Comparison of ENCODE assay signal across 8 mouse cellular contexts in genomic region chr2:180966092-180966882, GRCm38 (mm10). TPM values are rescaled to one million over a fixed set of nuclear protein-coding genes. Genes with fewer than 3 reads are reported as not detected.
DNase-seq lines count a peak whose midpoint lies in the region; ATAC-seq and TF ChIP-seq lines count a peak whose summit lies in the region.

No protein-coding gene starts in this region.

- H3K27ac ChIP-seq in heart, adult 2 months: peak overlapping the region; percentile 97
- peak overlapping the region; percentile 91 for H3K27ac ChIP-seq in hindbrain, embryonic 16.5 days (ENCODE audit: low read depth, low read length)
- peak overlapping the region; percentile 91 for H3K27ac ChIP-seq in liver, embryonic 16.5 days (ENCODE audit: low read length)
- peak overlapping the region; percentile 87 for H3K27ac ChIP-seq in stomach, embryonic 14.5 days (ENCODE audit: low read length)

- peak overlapping the region; percentile 79 for H3K9ac ChIP-seq in heart, adult 2 months (ENCODE audit: low read depth, low read length)
- H3K9ac ChIP-seq in hindbrain, embryonic 16.5 days (ENCODE audit: low read depth, low read length): peak overlapping the region; percentile 80
- H3K9ac ChIP-seq in liver, embryonic 16.5 days (ENCODE audit: low read depth, low read length): peak overlapping the region; percentile 90
- H3K9ac ChIP-seq in stomach, embryonic 14.5 days (replicated peaks; ENCODE audit: low read depth, low read length): peak overlapping the region; percentile 95

- no peaks in the 10 kb centered on the region for H3K27me3 ChIP-seq in heart, adult 2 months (ENCODE audit: control insufficient read depth, insufficient read depth, low read length)
- H3K27me3 ChIP-seq in hindbrain, embryonic 16.5 days (replicated peaks; ENCODE audit: control insufficient read depth, insufficient read depth, low read length): no peaks in the 10 kb centered on the region
- H3K27me3 ChIP-seq in liver, embryonic 16.5 days (ENCODE audit: control insufficient read depth, insufficient read depth, low read depth, low read length): no peaks in the 10 kb centered on the region
- H3K27me3 ChIP-seq in stomach, embryonic 14.5 days (ENCODE audit: control insufficient read depth, insufficient read depth, low read length): no peaks in the 10 kb centered on the region

- intact Hi-C loops in heart, adult 2 months (cut with DNase I): no loop called here
- intact Hi-C loops in heart, postnatal 36 days (cut with DNase I): no loop called here

- no peak for DNase-seq in heart, adult 2 months
- DNase-seq in heart, postnatal 36 days: no peak
- DNase-seq in ovary, postnatal 36 days (ENCODE audit: low spot score): no peak

- TF ChIP-seq CTCF in heart, adult 2 months (IDR thresholded peaks at IDR 0.05): peak; percentile 62

- peak overlapping the region; percentile 59 for H3K4me2 ChIP-seq in hindbrain, embryonic 16.5 days (ENCODE audit: low read length)
- H3K4me2 ChIP-seq in liver, embryonic 16.5 days (ENCODE audit: low read depth, low read length): peak overlapping the region; percentile 67
- H3K4me2 ChIP-seq in stomach, embryonic 14.5 days (replicated peaks; ENCODE audit: low read depth, low read length): peak overlapping the region; percentile 86

- H3K79me2 ChIP-seq in heart, adult 2 months (replicated peaks; ENCODE audit: control insufficient read depth, insufficient read depth, low read length): peaks cover 5% of the 10 kb centered on the region

- peak; percentile 50 for ATAC-seq in CD4-positive, CD25-positive, alpha-beta regulatory T cell, adult 4 months
- peak; percentile 51 for ATAC-seq in common myeloid progenitor, adult 5-6 weeks (replicated peaks; ENCODE audit: low read depth, poor library complexity, severe bottlenecking)
- peak; percentile 32; the same call in 1 of the 2 replicates for ATAC-seq in hindbrain, embryonic 16.5 days
- no peak for ATAC-seq in liver, embryonic 16.5 days (ENCODE audit: low read depth)
- no peak for ATAC-seq in stomach, embryonic 14.5 days (ENCODE audit: insufficient number of reproducible peaks, insufficient read depth, low FRiP score, low read depth)

- peaks cover 2% of the 10 kb centered on the region for H3K36me3 ChIP-seq in heart, adult 2 months (ENCODE audit: control insufficient read depth, insufficient read depth, low read length)
- peaks cover 11% of the 10 kb centered on the region; the same call in 1 of the 2 replicates for H3K36me3 ChIP-seq in hindbrain, embryonic 16.5 days (ENCODE audit: control insufficient read depth, insufficient read depth, low read length)
- H3K36me3 ChIP-seq in liver, embryonic 16.5 days (ENCODE audit: control insufficient read depth, insufficient read depth): peaks cover 1% of the 10 kb centered on the region; the same call in 1 of the 2 replicates
- peaks cover 19% of the 10 kb centered on the region for H3K36me3 ChIP-seq in stomach, embryonic 14.5 days (ENCODE audit: control insufficient read depth, insufficient read depth, low read length)

- no peak for TF ChIP-seq EP300 in heart, adult 2 months (IDR thresholded peaks at IDR 0.05; ENCODE audit: insufficient read depth, low read depth, low read length)

- H3K4me3 ChIP-seq in heart, adult 2 months: peak overlapping the region; percentile 73
- peak overlapping the region; percentile 66 for H3K4me3 ChIP-seq in hindbrain, embryonic 16.5 days (ENCODE audit: low read length)
- H3K4me3 ChIP-seq in liver, embryonic 16.5 days (ENCODE audit: low read depth, low read length): peak overlapping the region; percentile 90
- H3K4me3 ChIP-seq in stomach, embryonic 14.5 days (ENCODE audit: low read depth, low read length): peak overlapping the region; percentile 97

- H3K9me3 ChIP-seq in hindbrain, embryonic 16.5 days (ENCODE audit: control insufficient read depth, low read length): no peaks in the 10 kb centered on the region
- H3K9me3 ChIP-seq in liver, embryonic 16.5 days (replicated peaks; ENCODE audit: control insufficient read depth, low read length): no peaks in the 10 kb centered on the region
- no peaks in the 10 kb centered on the region for H3K9me3 ChIP-seq in stomach, embryonic 14.5 days (ENCODE audit: control insufficient read depth, low read depth, low read length)

- peaks cover 4% of the 10 kb centered on the region for H3K4me1 ChIP-seq in heart, adult 2 months (ENCODE audit: control insufficient read depth, insufficient read depth, low read length)
- peaks cover 19% of the 10 kb centered on the region for H3K4me1 ChIP-seq in hindbrain, embryonic 16.5 days (ENCODE audit: control insufficient read depth, insufficient read depth, low read depth, low read length)
- H3K4me1 ChIP-seq in liver, embryonic 16.5 days (ENCODE audit: control insufficient read depth, low read depth, low read length): peaks cover 25% of the 10 kb centered on the region
- peaks cover 9% of the 10 kb centered on the region; the same call in 1 of the 2 replicates for H3K4me1 ChIP-seq in stomach, embryonic 14.5 days (ENCODE audit: control insufficient read depth, insufficient read depth, low read length)

- 7% methylated on average over 14 of the region's 14 CpGs for WGBS in heart, adult 2 months
- WGBS in hindbrain, embryonic 16.5 days: 14% methylated on average over 14 of the region's 14 CpGs
- 6% methylated on average over 14 of the region's 14 CpGs for WGBS in liver, embryonic 16.5 days (ENCODE audit: insufficient replicate concordance)
- WGBS in stomach, embryonic 14.5 days: 8% methylated on average over 14 of the region's 14 CpGs

- no peak for TF ChIP-seq POLR2A in heart, adult 2 months (IDR thresholded peaks at IDR 0.05; ENCODE audit: insufficient read depth, low read depth, low read length)

RNA-seq across cellular contexts. Expression of gene Arfgap1, which starts 0.7 kb away (rescaled TPM):
- total RNA-seq in heart, adult 2 months (2021): 10 to 100 TPM; 28.8 to 32.2 TPM
- 31.9 and 41.4 TPM in 2 replicates for polyA plus RNA-seq in heart, adult 2 months (2012; rRNA removed)
- 10 to 100 TPM; 31.2 to 37.0 TPM for total RNA-seq in heart, postnatal 36 days (2021)
- polyA plus RNA-seq in CD4-positive, CD25-positive, alpha-beta regulatory T cell, adult 4 months (2017; shearing (Covaris generic)): 10 to 100 TPM; 42.6 to 73.0 TPM
- 23.0 and 24.4 TPM in 2 replicates for total RNA-seq in common myeloid progenitor, adult 5-6 weeks (2017)
- 121 and 123 TPM in 2 replicates for polyA plus RNA-seq in hindbrain, embryonic 16.5 days (2015; fragmentation: Nextera tagmentation; extraction: Ambion mirVana)
- polyA plus RNA-seq in liver, embryonic 16.5 days (2015; fragmentation: Nextera tagmentation; extraction: Ambion mirVana): 32.7 and 33.2 TPM in 2 replicates
- 90.4 and 95.0 TPM in 2 replicates for polyA plus RNA-seq in stomach, embryonic 14.5 days (2014; fragmentation: Nextera tagmentation; extraction: Ambion mirVana)

RNA-seq across cellular contexts. Expression of gene Nkain4, which starts 11.8 kb away (rescaled TPM):
- total RNA-seq in heart, adult 2 months (2021): 1 to 10 TPM; 7.0 to 7.3 TPM
- 18.0 and 29.4 TPM in 2 replicates for polyA plus RNA-seq in heart, adult 2 months (2012; rRNA removed)
- total RNA-seq in heart, postnatal 36 days (2021): 10 to 100 TPM in 1 of 2 experiments, 1 to 10 TPM in 1; 7.7 to 11.6 TPM
- polyA plus RNA-seq in CD4-positive, CD25-positive, alpha-beta regulatory T cell, adult 4 months (2017; shearing (Covaris generic)): not detected
- total RNA-seq in common myeloid progenitor, adult 5-6 weeks (2017): not detected in 2 replicates
- 106 and 107 TPM in 2 replicates for polyA plus RNA-seq in hindbrain, embryonic 16.5 days (2015; fragmentation: Nextera tagmentation; extraction: Ambion mirVana)
- 1.1 and 1.6 TPM in 2 replicates for polyA plus RNA-seq in liver, embryonic 16.5 days (2015; fragmentation: Nextera tagmentation; extraction: Ambion mirVana)
- 66.2 and 72.2 TPM in 2 replicates for polyA plus RNA-seq in stomach, embryonic 14.5 days (2014; fragmentation: Nextera tagmentation; extraction: Ambion mirVana)

RNA-seq across cellular contexts. Expression of gene Col20a1, which starts 20.0 kb away (rescaled TPM):
- under 1 TPM; 0.23 to 0.44 TPM for total RNA-seq in heart, adult 2 months (2021)
- polyA plus RNA-seq in heart, adult 2 months (2012; rRNA removed): 1.2 and 2.0 TPM in 2 replicates
- under 1 TPM; 0.51 to 0.58 TPM for total RNA-seq in heart, postnatal 36 days (2021)
- polyA plus RNA-seq in CD4-positive, CD25-positive, alpha-beta regulatory T cell, adult 4 months (2017; shearing (Covaris generic)): under 1 TPM; 0.36 to 0.38 TPM
- total RNA-seq in common myeloid progenitor, adult 5-6 weeks (2017): not detected in 2 replicates
- 0.04 and 0.27 TPM in 2 replicates for polyA plus RNA-seq in hindbrain, embryonic 16.5 days (2015; fragmentation: Nextera tagmentation; extraction: Ambion mirVana)
- 0.04 and 0.09 TPM in 2 replicates for polyA plus RNA-seq in liver, embryonic 16.5 days (2015; fragmentation: Nextera tagmentation; extraction: Ambion mirVana)
- 0.53 and 1.1 TPM in 2 replicates for polyA plus RNA-seq in stomach, embryonic 14.5 days (2014; fragmentation: Nextera tagmentation; extraction: Ambion mirVana)

RNA-seq across cellular contexts. Expression of gene Birc7, which starts 37.5 kb away (rescaled TPM):
- total RNA-seq in heart, adult 2 months (2021): not detected
- not detected in 2 replicates for polyA plus RNA-seq in heart, adult 2 months (2012; rRNA removed)
- not detected for total RNA-seq in heart, postnatal 36 days (2021)
- not detected for polyA plus RNA-seq in CD4-positive, CD25-positive, alpha-beta regulatory T cell, adult 4 months (2017; shearing (Covaris generic))
- total RNA-seq in common myeloid progenitor, adult 5-6 weeks (2017): not detected in 2 replicates
- 0.13 and 0.26 TPM in 2 replicates for polyA plus RNA-seq in hindbrain, embryonic 16.5 days (2015; fragmentation: Nextera tagmentation; extraction: Ambion mirVana)
- polyA plus RNA-seq in liver, embryonic 16.5 days (2015; fragmentation: Nextera tagmentation; extraction: Ambion mirVana): not detected in 2 replicates
- 0.17 TPM in 1 of 2 replicates, not detected in the other for polyA plus RNA-seq in stomach, embryonic 14.5 days (2014; fragmentation: Nextera tagmentation; extraction: Ambion mirVana)

RNA-seq across cellular contexts. Expression of gene Ythdf1, which starts 45.5 kb away (rescaled TPM):
- total RNA-seq in heart, adult 2 months (2021): 10 to 100 TPM; 31.7 to 36.4 TPM
- polyA plus RNA-seq in heart, adult 2 months (2012; rRNA removed): 30.8 and 51.1 TPM in 2 replicates
- total RNA-seq in heart, postnatal 36 days (2021): 10 to 100 TPM; 36.8 to 37.6 TPM
- polyA plus RNA-seq in CD4-positive, CD25-positive, alpha-beta regulatory T cell, adult 4 months (2017; shearing (Covaris generic)): 1 to 10 TPM; 7.5 to 9.2 TPM
- 34.4 and 41.8 TPM in 2 replicates for total RNA-seq in common myeloid progenitor, adult 5-6 weeks (2017)
- 12.0 and 33.7 TPM in 2 replicates for polyA plus RNA-seq in hindbrain, embryonic 16.5 days (2015; fragmentation: Nextera tagmentation; extraction: Ambion mirVana)
- polyA plus RNA-seq in liver, embryonic 16.5 days (2015; fragmentation: Nextera tagmentation; extraction: Ambion mirVana): 4.2 and 4.6 TPM in 2 replicates
- polyA plus RNA-seq in stomach, embryonic 14.5 days (2014; fragmentation: Nextera tagmentation; extraction: Ambion mirVana): 27.1 and 35.3 TPM in 2 replicates

Comparison
In these comparisons a context has a peak if more than half of its experiments do, and no peak if none do; other contexts are left out.
1. ATAC-seq: peak in CD4-positive, CD25-positive, alpha-beta regulatory T cell, adult 4 months (single experiment), common myeloid progenitor, adult 5-6 weeks (single experiment) and hindbrain, embryonic 16.5 days (single experiment); none in liver, embryonic 16.5 days (single experiment) and stomach, embryonic 14.5 days (single experiment).
2. Peak in every context shown above with its lines, with median percentiles within 50 percentile points of each other: H3K27ac ChIP-seq, H3K4me3 ChIP-seq, H3K9ac ChIP-seq and H3K4me2 ChIP-seq.